Mouse (Mus musculus) forebrain, embryonic 16.5 days (tissue): ENCODE data around the gene Dhtkd1. TPM values are rescaled to one million over a fixed set of nuclear protein-coding genes. Genes with fewer than 3 reads are reported as not detected.

Experiments used
- ATAC-seq: fragments of 200-750 bp; cut with Nextera tagmentation; 2 replicates; pipeline ENCODE4 v1.8.0; 2017; ENCODE audit warnings: mild to moderate bottlenecking, moderate library complexity
- H3K27ac ChIP-seq: fragments of 300-500 bp; sonication (generic); 2 replicates; pipeline ENCODE4 v1.5.1; 2014; ENCODE audit warnings: low read length, control low read depth
- H3K27me3 ChIP-seq: fragments of 300-500 bp; sonication (generic); replicated peaks from 2 replicates; pipeline ENCODE4 v1.6.1; 2014; ENCODE audit warnings: low read length; ENCODE audit not compliant: control insufficient read depth, insufficient read depth
- H3K36me3 ChIP-seq: fragments of 300-500 bp; sonication (generic); 2 replicates; pipeline ENCODE4 v1.6.1; 2014; ENCODE audit not compliant: control insufficient read depth, insufficient read depth
- H3K4me1 ChIP-seq: fragments of 300-500 bp; sonication (generic); replicated peaks from 2 replicates; pipeline ENCODE4 v1.6.1; 2014; ENCODE audit warnings: low read length; ENCODE audit not compliant: control insufficient read depth, insufficient read depth
- H3K4me2 ChIP-seq: fragments of 300-500 bp; sonication (generic); 2 replicates; pipeline ENCODE4 v1.6.1; 2014; ENCODE audit warnings: mild to moderate bottlenecking, low read length, control low read depth
- H3K4me3 ChIP-seq: fragments of 300-500 bp; sonication (generic); replicated peaks from 2 replicates; pipeline ENCODE4 v1.5.1; 2014; ENCODE audit warnings: mild to moderate bottlenecking, low read length, control low read depth
- H3K9ac ChIP-seq: fragments of 300-500 bp; sonication (generic); replicated peaks from 2 replicates; pipeline ENCODE4 v1.6.1; 2014; ENCODE audit warnings: low read depth, low read length, control low read depth
- H3K9me3 ChIP-seq: fragments of 300-500 bp; sonication (generic); 2 replicates; pipeline ENCODE4 v1.6.1; 2016; ENCODE audit warnings: low read length; ENCODE audit not compliant: control insufficient read depth
- WGBS: fragments of 180-500 bp; shearing (Covaris S2); extraction: QIAGEN DNeasy Blood & Tissue Kit; methylation state at CpG from one replicate; pipeline ENCODE4 v1.1.7; 2014; 5-methylcytosine and 5-hydroxymethylcytosine counted together
- polyA plus RNA-seq: library from polyadenylated mRNA; unstranded; fragments of >200 nt; fragmentation: Nextera tagmentation; extraction: Ambion mirVana; gene quantifications from 2 replicates; pipeline ENCODE4 v1.2.1, GENCODE M21; 2015

Gene Dhtkd1
- polyA plus RNA-seq, 1 experiment from 2014 or later, result 7.6 TPM

DNA sequence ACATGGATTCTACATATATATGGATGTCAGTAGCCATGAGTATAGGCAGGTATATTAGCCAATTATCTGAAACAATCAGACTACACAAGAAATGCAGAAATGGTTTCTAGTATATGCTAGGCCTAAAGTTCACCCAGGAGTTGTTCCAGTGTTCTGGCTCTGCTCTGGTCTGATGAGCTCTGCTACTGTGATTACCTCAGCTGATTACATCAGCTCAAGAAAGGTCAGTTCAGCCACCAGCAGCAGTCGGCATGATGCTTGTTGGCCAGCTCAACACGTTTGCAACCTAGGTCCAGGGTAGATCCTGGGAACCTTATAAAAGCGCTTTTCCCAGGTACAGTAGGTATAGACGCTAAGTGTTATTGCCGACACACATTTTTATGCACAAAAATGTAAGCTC, 72.8 kb downstream of the Dhtkd1 start:
- Histone ChIP-seq H3K4me3 (no peak overlapping the region), H3K9me3 (no peaks in the 10 kb centered on the region), H3K27ac (no peak overlapping the region), H3K36me3 (peaks cover 39% of the 10 kb centered on the region), H3K4me2 (no peak overlapping the region), H3K9ac (no peak overlapping the region), H3K27me3 (no peaks in the 10 kb centered on the region), H3K4me1 (no peaks in the 10 kb centered on the region)
- 92% methylated on average over 5 of the region's 5 CpGs for WGBS
- ATAC-seq, result no peak

DNA sequence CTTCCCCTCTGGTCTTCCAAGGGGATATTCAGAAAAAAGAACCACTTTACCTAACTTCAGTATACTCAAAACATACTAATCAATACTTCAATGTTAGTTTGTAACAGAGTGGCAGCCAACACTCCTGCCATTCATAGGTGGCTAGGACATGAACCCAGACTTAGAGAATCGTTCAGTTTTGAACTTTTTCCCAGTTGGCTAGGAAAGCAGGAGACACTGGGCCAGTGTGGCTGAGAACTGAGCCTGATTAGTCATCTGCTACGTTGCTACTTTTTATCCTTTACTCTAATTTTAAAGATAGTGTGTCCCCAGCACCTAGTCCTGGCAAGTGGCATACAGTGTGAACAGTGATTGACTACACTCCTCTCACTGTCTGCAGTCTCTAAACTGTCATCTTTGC, 74.9 kb downstream of the Dhtkd1 start:
- no peak for ATAC-seq
- H3K4me3 ChIP-seq, result no peak overlapping the region
- no peak overlapping the region for H3K4me2 ChIP-seq
- H3K27me3 ChIP-seq, result no peaks in the 10 kb centered on the region
- no peak overlapping the region for H3K27ac ChIP-seq
- peaks cover 26% of the 10 kb centered on the region for H3K36me3 ChIP-seq
- H3K9me3 ChIP-seq, result no peaks in the 10 kb centered on the region
- WGBS, result 79% methylated on average over 2 of the region's 2 CpGs
- no peak overlapping the region for H3K9ac ChIP-seq
- H3K4me1 ChIP-seq, result no peaks in the 10 kb centered on the region

DNA sequence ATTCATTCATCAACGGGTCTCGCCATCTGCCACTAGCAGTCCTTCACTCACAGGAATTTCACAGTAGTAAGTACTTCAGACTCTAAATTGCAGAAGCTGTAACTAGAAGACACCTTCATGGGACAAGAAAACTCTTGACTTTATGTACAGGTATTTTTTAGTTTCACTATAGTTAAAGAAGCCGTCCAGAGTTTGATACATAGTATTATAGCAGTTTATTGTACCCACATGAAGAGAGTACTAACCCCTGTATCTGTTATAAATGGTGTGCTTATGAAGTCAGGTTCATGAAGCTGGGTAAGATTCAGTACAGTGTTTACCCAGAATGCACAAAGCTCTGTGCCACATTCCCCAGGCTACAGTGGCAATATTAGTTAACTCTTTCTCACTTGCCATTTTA, 79.8 kb downstream of the Dhtkd1 start, which contains the start of gene Gm13199:
Gene Gm13199 (minus strand): TSS at position 101 of the 400 bp plus-strand sequence.
- H3K9ac ChIP-seq, result no peak within 1 kb of the TSS
- no peak within 1 kb of the TSS for H3K4me2 ChIP-seq
- H3K4me1 ChIP-seq, result no peaks in the 10 kb centered on the region
- no peaks in the 10 kb centered on the region for H3K9me3 ChIP-seq
- no peak for ATAC-seq
- H3K36me3 ChIP-seq, result peaks cover 14% of the 10 kb centered on the region
- H3K27me3 ChIP-seq, result no peaks in the 10 kb centered on the region
- H3K27ac ChIP-seq, result no peak within 1 kb of the TSS
- 89% methylated on average over 3 of the region's 3 CpGs for WGBS
- no peak within 1 kb of the TSS for H3K4me3 ChIP-seq

DNA sequence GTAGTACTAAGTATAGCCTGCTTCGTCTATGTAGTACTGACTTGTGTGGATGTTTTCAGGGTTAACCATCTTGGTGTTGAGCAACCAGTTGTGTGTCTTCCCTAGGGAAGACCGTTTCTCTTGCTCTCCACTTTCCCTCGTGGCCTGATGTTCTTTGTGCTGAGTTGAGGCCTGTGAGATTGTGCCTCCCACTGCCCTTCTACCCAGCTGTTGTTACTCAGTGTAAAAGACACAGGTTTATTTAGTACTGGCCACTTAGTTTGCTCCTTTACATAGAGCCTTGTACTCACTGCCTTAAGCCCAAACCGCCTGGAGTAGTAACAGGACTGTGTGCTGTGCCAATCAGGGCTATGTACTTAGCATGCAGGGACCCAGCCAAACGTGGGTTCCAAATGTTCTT, 90.7 kb downstream of the Dhtkd1 start:
- ATAC-seq, result no peak
- no peaks in the 10 kb centered on the region for H3K27me3 ChIP-seq
- WGBS, result 86% methylated on average over 5 of the region's 5 CpGs
- H3K9ac ChIP-seq, result no peak overlapping the region
- H3K4me2 ChIP-seq, result no peak overlapping the region
- H3K9me3 ChIP-seq, result no peaks in the 10 kb centered on the region
- H3K36me3 ChIP-seq, result no peaks in the 10 kb centered on the region
- no peak overlapping the region for H3K27ac ChIP-seq
- no peak overlapping the region for H3K4me3 ChIP-seq
- no peaks in the 10 kb centered on the region for H3K4me1 ChIP-seq

DNA sequence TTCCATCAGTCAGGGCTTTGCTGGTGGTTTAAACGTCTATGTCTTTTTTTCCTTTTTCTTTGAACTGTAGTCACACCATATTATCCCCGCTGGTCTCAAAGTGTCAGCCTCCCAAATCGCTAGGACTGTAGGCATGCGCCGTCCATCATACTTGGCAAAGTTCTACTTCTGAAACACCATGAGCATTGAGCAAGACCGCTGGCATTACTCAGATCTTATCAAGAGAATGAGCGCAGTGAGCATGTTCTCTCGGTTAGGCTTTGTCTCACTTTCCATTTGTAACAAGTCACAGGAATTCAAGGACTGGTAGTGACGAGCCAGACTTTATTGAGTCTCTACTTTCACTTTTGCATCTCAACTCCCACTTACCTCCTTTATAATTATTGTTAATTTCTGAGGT, 91.5 kb downstream of the Dhtkd1 start:
- H3K4me3 ChIP-seq, result no peak overlapping the region
- no peak overlapping the region for H3K9ac ChIP-seq
- H3K36me3 ChIP-seq, result no peaks in the 10 kb centered on the region
- peaks cover 2% of the 10 kb centered on the region for H3K4me1 ChIP-seq
- ATAC-seq, result no peak
- WGBS, result 95% methylated on average over 9 of the region's 9 CpGs
- H3K27me3 ChIP-seq, result no peaks in the 10 kb centered on the region
- no peaks in the 10 kb centered on the region for H3K9me3 ChIP-seq
- H3K27ac ChIP-seq, result no peak overlapping the region
- H3K4me2 ChIP-seq, result no peak overlapping the region

Other genes with a start within 250 kb of the Dhtkd1 start
- gene Camk1d, start 228.3 kb downstream of the Dhtkd1 start, polyA plus RNA-seq, result 8.1 and 10.6 TPM in 2 replicates
- gene Nudt5, start 97.8 kb downstream of the Dhtkd1 start, polyA plus RNA-seq, result 31.3 and 33.8 TPM in 2 replicates
- 294 and 308 TPM in 2 replicates for gene Cdc123, start 97.6 kb downstream of the Dhtkd1 start, polyA plus RNA-seq
- gene Gm13199, start 79.9 kb downstream of the Dhtkd1 start, polyA plus RNA-seq, result 1.4 and 1.9 TPM in 2 replicates
- gene Sec61a2, start 47.4 kb downstream of the Dhtkd1 start, polyA plus RNA-seq, result 94.8 and 112 TPM in 2 replicates
- gene Upf2, start 8.7 kb upstream of the Dhtkd1 start, polyA plus RNA-seq, result 8.9 and 9.4 TPM in 2 replicates
- gene Proser2, start 187.4 kb upstream of the Dhtkd1 start, polyA plus RNA-seq, result 3.7 and 4.0 TPM in 2 replicates